In genomic region chr14:61346827-61347698, GRCm38 (mm10) we compare ENCODE assay signal across 12 mouse cellular contexts. TPM values are rescaled to one million over a fixed set of nuclear protein-coding genes. Genes with fewer than 3 reads are reported as not detected.
DNase-seq lines count a peak whose midpoint lies in the region; ATAC-seq and TF ChIP-seq lines count a peak whose summit lies in the region.
"Had no signal": no experiment of that assay in that cellular context is flagged by ENCODE, and none has a peak within 500 bp of the region (broad histone marks: within the 10 kb centered on the region; RNA-seq: fewer than 3 reads in every experiment).

No protein-coding gene starts in this region.

- peak; percentile 12; the same call in 1 of the 2 replicates for TF ChIP-seq CTCF in spleen, adult 2 months (IDR thresholded peaks at IDR 0.05; ENCODE audit: extremely low read depth, insufficient read depth, insufficient read length, insufficient replicate concordance)

- 0 out of 2 replicates have a peak, but pooled peaks have one; percentile 60 for ATAC-seq in hindbrain, embryonic 12.5 days (ENCODE audit: low FRiP score)
- no peak for ATAC-seq in CD4-positive, CD25-positive, alpha-beta regulatory T cell, adult 4 months

- no peak for TF ChIP-seq POLR2A in spleen, adult 2 months (IDR thresholded peaks at IDR 0.05; ENCODE audit: low read depth, low read length)

- no peak for DNase-seq in hindbrain, embryonic 10.5 days (ENCODE audit: low spot score)
- no peak for DNase-seq in spleen, adult 2 months (ENCODE audit: low read depth in 1 of 2, low spot score in 2 of 2)
- DNase-seq in spleen, postnatal 10 days (ENCODE audit: low spot score in 2 of 2): no peak
- peak; percentile 36 to 56 for DNase-seq in layer of hippocampus, postnatal 10 days (ENCODE audit: low spot score in 2 of 2)
- no peak for DNase-seq in adrenal gland, postnatal 25 days
- no peak for DNase-seq in urinary bladder, postnatal 36 days (ENCODE audit: low spot score in 2 of 2)
- DNase-seq: thymus, postnatal 4 days had no signal

- no peak overlapping the region for H3K9ac ChIP-seq in hindbrain, embryonic 12.5 days
- H3K9ac ChIP-seq: kidney, embryonic 15.5 days had no signal

- no peak overlapping the region for H3K27ac ChIP-seq in hindbrain, embryonic 12.5 days
- no peak overlapping the region for H3K27ac ChIP-seq in hindbrain, embryonic 10.5 days
- H3K27ac ChIP-seq in spleen, adult 2 months (ENCODE audit: insufficient read depth, low read length): no peak overlapping the region
- H3K27ac ChIP-seq: kidney, embryonic 15.5 days had no signal

- H3K4me2 ChIP-seq in hindbrain, embryonic 12.5 days (replicated peaks): no peak overlapping the region
- H3K4me2 ChIP-seq: kidney, embryonic 15.5 days had no signal

- no peaks in the 10 kb centered on the region for H3K9me3 ChIP-seq in hindbrain, embryonic 12.5 days (replicated peaks)
- H3K9me3 ChIP-seq in hindbrain, embryonic 10.5 days: no peaks in the 10 kb centered on the region
- H3K9me3 ChIP-seq: kidney, embryonic 15.5 days; megakaryocyte, embryonic 14.5 days had no signal

- H3K36me3 ChIP-seq in hindbrain, embryonic 12.5 days: no peaks in the 10 kb centered on the region
- H3K36me3 ChIP-seq in hindbrain, embryonic 10.5 days: no peaks in the 10 kb centered on the region
- no peaks in the 10 kb centered on the region for H3K36me3 ChIP-seq in spleen, adult 2 months (ENCODE audit: control insufficient read depth, insufficient read depth, low read length)
- H3K36me3 ChIP-seq: kidney, embryonic 15.5 days had no signal

- no peak overlapping the region for H3K4me3 ChIP-seq in hindbrain, embryonic 12.5 days
- no peak overlapping the region for H3K4me3 ChIP-seq in hindbrain, embryonic 10.5 days
- H3K4me3 ChIP-seq in spleen, adult 2 months (ENCODE audit: extremely low read depth, insufficient read depth, insufficient read length): no peak overlapping the region
- H3K4me3 ChIP-seq: erythroblast, embryonic 14.5 days; kidney, embryonic 15.5 days; megakaryocyte, embryonic 14.5 days had no signal

- WGBS in hindbrain, embryonic 12.5 days: 59% methylated on average over 10 of the region's 10 CpGs
- WGBS in hindbrain, embryonic 10.5 days: 68% methylated on average over 10 of the region's 10 CpGs
- 89% methylated on average over 10 of the region's 10 CpGs for WGBS in spleen, adult 2 months

- 0 out of 2 replicates have a peak, but pooled peaks cover 2% of the 10 kb centered on the region for H3K4me1 ChIP-seq in hindbrain, embryonic 12.5 days
- H3K4me1 ChIP-seq in hindbrain, embryonic 10.5 days (replicated peaks): peaks cover 10% of the 10 kb centered on the region; the same call in 1 of the 2 replicates
- H3K4me1 ChIP-seq in spleen, adult 2 months (ENCODE audit: control insufficient read depth, insufficient read depth, insufficient read length): no peaks in the 10 kb centered on the region
- H3K4me1 ChIP-seq: kidney, embryonic 15.5 days had no signal

- no peaks in the 10 kb centered on the region for H3K27me3 ChIP-seq in hindbrain, embryonic 12.5 days
- no peaks in the 10 kb centered on the region for H3K27me3 ChIP-seq in hindbrain, embryonic 10.5 days (ENCODE audit: insufficient read depth, poor library complexity, severe bottlenecking)
- no peaks in the 10 kb centered on the region for H3K27me3 ChIP-seq in spleen, adult 2 months (ENCODE audit: control insufficient read depth, insufficient read depth, low read length)
- H3K27me3 ChIP-seq: kidney, embryonic 15.5 days; megakaryocyte, embryonic 14.5 days had no signal

RNA-seq across cellular contexts. Expression of gene Ebpl, which starts 13.2 kb away (rescaled TPM):
- 10.8 and 11.5 TPM in 2 replicates for polyA plus RNA-seq in hindbrain, embryonic 12.5 days (2016; fragmentation: Nextera tagmentation; extraction: Ambion mirVana)
- 10.4 and 11.3 TPM in 2 replicates for polyA plus RNA-seq in hindbrain, embryonic 10.5 days (2016; fragmentation: Nextera tagmentation; extraction: Ambion mirVana)
- 0.83 and 1.1 TPM in 2 replicates for polyA plus RNA-seq in spleen, adult 2 months (2012; rRNA removed)
- total RNA-seq in layer of hippocampus, postnatal 10 days (2021): 1 to 10 TPM; 6.3 to 7.0 TPM
- total RNA-seq in adrenal gland, postnatal 25 days (2021): 3.2 and 4.5 TPM in 2 replicates
- polyA plus RNA-seq in CD4-positive, CD25-positive, alpha-beta regulatory T cell, adult 4 months (2017; shearing (Covaris generic)): 10 to 100 TPM in 1 of 2 experiments, 1 to 10 TPM in 1; 6.5 to 12.3 TPM

RNA-seq across cellular contexts. Expression of gene Arl11, which starts 37.5 kb away (rescaled TPM):
- 0.52 and 0.77 TPM in 2 replicates for polyA plus RNA-seq in hindbrain, embryonic 12.5 days (2016; fragmentation: Nextera tagmentation; extraction: Ambion mirVana)
- polyA plus RNA-seq in hindbrain, embryonic 10.5 days (2016; fragmentation: Nextera tagmentation; extraction: Ambion mirVana): 0.35 and 0.67 TPM in 2 replicates
- polyA plus RNA-seq in spleen, adult 2 months (2012; rRNA removed): 3.0 and 3.8 TPM in 2 replicates
- under 1 TPM; 0.51 to 0.73 TPM for total RNA-seq in layer of hippocampus, postnatal 10 days (2021)
- total RNA-seq in adrenal gland, postnatal 25 days (2021): 0.86 and 0.91 TPM in 2 replicates
- polyA plus RNA-seq in CD4-positive, CD25-positive, alpha-beta regulatory T cell, adult 4 months (2017; shearing (Covaris generic)): not detected
- polyA plus RNA-seq: erythroblast, embryonic 14.5 days had no signal

Comparison
In these comparisons a context has a peak if more than half of its experiments do, and no peak if none do; other contexts are left out.
1. DNase-seq: peak in layer of hippocampus, postnatal 10 days (2 of 2); none in hindbrain, embryonic 10.5 days (single experiment), spleen, adult 2 months (0 of 2), spleen, postnatal 10 days (0 of 2), adrenal gland, postnatal 25 days (single experiment) and urinary bladder, postnatal 36 days (0 of 2).